Mouse (Mus musculus) CH12.LX (cell line): Measurements from ENCODE around the gene Rho.

ENCODE experiments used
- ETS1 ChIP-seq: conservative IDR thresholded peaks from 2 replicates; pipeline ENCODE4 v1.6.1; 2012; ENCODE audit warnings: low read depth, mild to moderate bottlenecking, inconsistent platforms, low read length, improper control_type of control experiment, moderate library complexity
- MAFK ChIP-seq: IDR thresholded peaks from 2 replicates; pipeline ENCODE4 v1.6.1; 2011; ENCODE audit warnings: low read length, improper control_type of control experiment; ENCODE audit not compliant: insufficient replicate concordance
- POLR2A ChIP-seq: IDR thresholded peaks from 2 replicates; pipeline ENCODE4 v1.6.1; 2011; ENCODE audit warnings: low read depth, mild to moderate bottlenecking, improper control_type of control experiment, low read length
- ZNF384 ChIP-seq: IDR thresholded peaks from 2 replicates; pipeline ENCODE4 v1.6.1; 2012; ENCODE audit warnings: low read depth, low read length, improper control_type of control experiment, inconsistent platforms

DNA sequence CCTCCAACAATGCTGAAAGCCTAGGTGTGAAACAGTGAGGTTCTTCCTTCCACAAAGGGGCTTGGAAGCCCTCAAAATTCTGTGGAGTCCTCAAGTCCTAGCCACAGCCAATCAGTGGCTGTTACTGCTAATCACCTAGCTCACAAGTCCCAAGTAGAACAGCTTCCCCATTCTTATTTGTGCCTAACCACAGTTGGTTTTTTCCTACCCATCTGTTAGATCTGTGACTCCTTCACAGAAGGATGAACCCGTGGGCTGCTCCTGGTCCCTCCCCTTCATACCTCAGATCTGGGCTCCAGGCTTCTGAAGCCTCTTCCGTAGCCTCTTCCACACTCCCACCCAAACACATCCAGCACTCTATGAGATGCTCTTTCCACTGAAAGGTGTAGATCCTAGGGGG lies 24.7 kb upstream of the Rho start:
- TF ChIP-seq POLR2A (no peak), MAFK (no peak), ETS1 (no peak), ZNF384 (no peak)
